Mouse (Mus musculus): ENCODE results near the gene Csnk2a2. TPM values are rescaled to one million over a fixed set of nuclear protein-coding genes. Genes with fewer than 3 reads are reported as not detected.

Gene Csnk2a2
- 107 and 125 TPM in 2 replicates for polyA plus RNA-seq (2012; rRNA removed)

- no peaks in the 10 kb centered on the region for H3K36me3 ChIP-seq (ENCODE audit: control insufficient read depth, insufficient read depth, low read length)
- H3K4me3 ChIP-seq (ENCODE audit: control insufficient read depth, low read depth, low read length) = peak within 1 kb of the TSS; percentile 94
- H3K27me3 ChIP-seq (ENCODE audit: control insufficient read depth, insufficient read depth, low read length) = no peaks in the 10 kb centered on the region
- peak within 1 kb of the TSS; percentile 70 for H3K27ac ChIP-seq (ENCODE audit: control insufficient read depth, insufficient read depth, low read depth, low read length)
- peaks cover 5% of the 10 kb centered on the region for H3K4me1 ChIP-seq (ENCODE audit: control insufficient read depth, insufficient read depth, low read length)
- TF ChIP-seq POLR2A (IDR thresholded peaks at IDR 0.05; ENCODE audit: control insufficient read depth, low read depth, low read length) (no peak), CTCF (IDR thresholded peaks at IDR 0.05; ENCODE audit: control insufficient read depth, insufficient read depth, insufficient replicate concordance, low read depth, low read length) (no peak)
These were observed at the start of gene Csnk2a2 for GRCm38 (mm10) chr8:95490006-95490405. TSS of gene Csnk2a2 (minus strand) at chr8:95490039.

GRCm38 (mm10) chr8:95539487-95539886 is 49.6 kb upstream of the Csnk2a2 start:
- H3K4me1 ChIP-seq (ENCODE audit: control insufficient read depth, insufficient read depth, low read length) = no peaks in the 10 kb centered on the region
- TF ChIP-seq POLR2A (IDR thresholded peaks at IDR 0.05; ENCODE audit: control insufficient read depth, low read depth, low read length) (no peak), CTCF (IDR thresholded peaks at IDR 0.05; ENCODE audit: control insufficient read depth, insufficient read depth, insufficient replicate concordance, low read depth, low read length) (no peak)
- peaks cover 3% of the 10 kb centered on the region; the same call in 1 of the 2 replicates for H3K36me3 ChIP-seq (ENCODE audit: control insufficient read depth, insufficient read depth, low read length)
- no peaks in the 10 kb centered on the region for H3K27me3 ChIP-seq (ENCODE audit: control insufficient read depth, insufficient read depth, low read length)
- H3K27ac ChIP-seq (ENCODE audit: control insufficient read depth, insufficient read depth, low read depth, low read length) = no peak overlapping the region
- no peak overlapping the region for H3K4me3 ChIP-seq (ENCODE audit: control insufficient read depth, low read depth, low read length)

DNA sequence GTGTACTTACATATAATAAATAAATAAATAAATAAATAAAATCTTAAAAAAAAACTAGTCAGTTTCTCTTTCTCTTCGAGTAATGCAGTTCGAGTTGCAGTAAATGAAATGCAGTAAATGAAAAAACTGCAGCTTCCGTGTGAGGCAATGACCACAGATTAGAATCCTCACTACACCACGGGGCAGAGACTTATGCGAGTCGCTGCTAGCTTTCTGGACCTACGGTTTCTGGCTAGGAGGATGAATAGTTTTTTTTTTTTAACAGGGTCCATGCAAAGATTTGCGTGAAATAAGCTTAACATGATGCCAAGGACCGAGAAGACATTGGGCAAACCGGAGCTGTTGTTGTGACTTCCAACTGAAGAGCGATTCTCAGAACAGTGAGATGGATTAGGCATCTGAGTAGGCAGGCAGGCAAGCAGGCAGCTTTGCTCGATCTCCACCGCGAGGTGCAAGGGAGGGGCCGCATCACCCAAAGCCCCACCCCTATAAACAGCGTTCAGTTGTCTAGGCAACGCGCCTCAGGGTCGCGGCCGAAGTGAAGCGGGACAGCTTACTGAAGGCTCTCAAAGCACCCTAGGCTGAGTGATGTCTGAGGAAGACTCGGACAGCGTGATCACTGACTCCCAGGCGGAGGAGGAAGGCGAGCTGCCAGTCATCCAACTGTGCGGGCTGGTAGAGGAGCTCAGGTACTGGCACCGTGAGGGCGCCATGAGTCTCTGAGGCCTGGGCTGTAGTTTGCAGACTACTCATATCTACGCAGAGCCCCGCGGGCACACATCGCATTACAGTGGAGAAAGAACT is 43.9 kb upstream of the Csnk2a2 start, which contains the start of gene Ccdc113:
Gene Ccdc113 (plus strand): TSS at position 502 of the 804 bp plus-strand sequence.
- Histone ChIP-seq H3K4me3 (ENCODE audit: control insufficient read depth, low read depth, low read length) (peak within 1 kb of the TSS; percentile 92), H3K36me3 (ENCODE audit: control insufficient read depth, insufficient read depth, low read length) (no peaks in the 10 kb centered on the region), H3K4me1 (ENCODE audit: control insufficient read depth, insufficient read depth, low read length) (peaks cover 5% of the 10 kb centered on the region), H3K27me3 (ENCODE audit: control insufficient read depth, insufficient read depth, low read length) (no peaks in the 10 kb centered on the region), H3K27ac (ENCODE audit: control insufficient read depth, insufficient read depth, low read depth, low read length) (peak within 1 kb of the TSS; percentile 73)
- peak; percentile 84; the same call in 1 of the 2 replicates for TF ChIP-seq POLR2A (IDR thresholded peaks at IDR 0.05; ENCODE audit: control insufficient read depth, low read depth, low read length)
- no peak for TF ChIP-seq CTCF (IDR thresholded peaks at IDR 0.05; ENCODE audit: control insufficient read depth, insufficient read depth, insufficient replicate concordance, low read depth, low read length)

DNA sequence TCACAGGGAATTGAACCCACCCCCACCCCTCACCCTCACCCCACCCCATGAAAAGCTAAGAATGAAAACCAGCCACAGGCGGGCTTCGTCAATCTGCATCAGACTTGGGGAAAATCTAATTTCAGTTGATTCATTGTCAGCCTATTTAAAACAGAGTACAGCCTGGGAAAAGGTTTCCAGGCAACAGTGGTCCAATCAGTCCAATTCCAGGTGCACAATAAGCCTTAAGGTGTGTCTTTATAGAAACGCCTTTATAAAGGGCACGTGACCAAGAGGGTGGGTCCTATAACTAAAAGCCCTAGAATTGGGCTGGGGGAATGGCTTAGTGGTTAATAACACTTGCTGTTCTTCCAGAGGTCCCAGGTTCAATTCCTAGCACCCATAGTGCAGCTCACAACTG is 42.4 kb upstream of the Csnk2a2 start:
- no peak for TF ChIP-seq CTCF (IDR thresholded peaks at IDR 0.05; ENCODE audit: control insufficient read depth, insufficient read depth, insufficient replicate concordance, low read depth, low read length)
- TF ChIP-seq POLR2A (IDR thresholded peaks at IDR 0.05; ENCODE audit: control insufficient read depth, low read depth, low read length) = no peak
- H3K4me1 ChIP-seq (ENCODE audit: control insufficient read depth, insufficient read depth, low read length) = peaks cover 5% of the 10 kb centered on the region
- H3K4me3 ChIP-seq (ENCODE audit: control insufficient read depth, low read depth, low read length) = no peak overlapping the region
- no peaks in the 10 kb centered on the region for H3K27me3 ChIP-seq (ENCODE audit: control insufficient read depth, insufficient read depth, low read length)
- H3K36me3 ChIP-seq (ENCODE audit: control insufficient read depth, insufficient read depth, low read length) = no peaks in the 10 kb centered on the region
- H3K27ac ChIP-seq (ENCODE audit: control insufficient read depth, insufficient read depth, low read depth, low read length) = no peak overlapping the region

GRCm38 (mm10) chr8:95528750-95529310 is 39.0 kb upstream of the Csnk2a2 start:
- no peak overlapping the region for H3K27ac ChIP-seq (ENCODE audit: control insufficient read depth, insufficient read depth, low read depth, low read length)
- H3K4me1 ChIP-seq (ENCODE audit: control insufficient read depth, insufficient read depth, low read length) = peaks cover 1% of the 10 kb centered on the region
- TF ChIP-seq POLR2A (IDR thresholded peaks at IDR 0.05; ENCODE audit: control insufficient read depth, low read depth, low read length) (no peak), CTCF (IDR thresholded peaks at IDR 0.05; ENCODE audit: control insufficient read depth, insufficient read depth, insufficient replicate concordance, low read depth, low read length) (no peak)
- H3K36me3 ChIP-seq (ENCODE audit: control insufficient read depth, insufficient read depth, low read length) = no peaks in the 10 kb centered on the region
- H3K4me3 ChIP-seq (ENCODE audit: control insufficient read depth, low read depth, low read length) = no peak overlapping the region
- no peaks in the 10 kb centered on the region for H3K27me3 ChIP-seq (ENCODE audit: control insufficient read depth, insufficient read depth, low read length)

DNA sequence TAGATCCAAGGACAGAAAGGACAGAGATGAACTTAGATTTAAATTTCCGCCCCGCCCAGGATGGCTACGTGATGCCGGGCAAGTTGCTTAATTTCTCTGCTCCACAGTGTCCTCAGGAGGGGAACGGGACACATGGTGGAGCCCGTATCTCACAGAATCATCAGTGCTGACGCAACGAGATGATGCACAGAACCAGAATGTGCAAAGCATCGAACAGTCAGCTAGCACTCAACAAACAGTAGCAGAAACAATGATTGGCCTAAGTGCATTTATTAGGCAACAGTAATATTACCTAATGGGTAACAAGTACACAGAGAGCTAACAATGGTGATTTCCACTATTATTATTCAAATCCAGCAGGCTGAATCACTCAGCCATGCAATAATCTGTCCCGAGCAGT is 38.4 kb upstream of the Csnk2a2 start:
- no peak overlapping the region for H3K4me3 ChIP-seq (ENCODE audit: control insufficient read depth, low read depth, low read length)
- no peak for TF ChIP-seq POLR2A (IDR thresholded peaks at IDR 0.05; ENCODE audit: control insufficient read depth, low read depth, low read length)
- TF ChIP-seq CTCF (IDR thresholded peaks at IDR 0.05; ENCODE audit: control insufficient read depth, insufficient read depth, insufficient replicate concordance, low read depth, low read length) = no peak
- H3K27ac ChIP-seq (ENCODE audit: control insufficient read depth, insufficient read depth, low read depth, low read length) = no peak overlapping the region
- H3K4me1 ChIP-seq (ENCODE audit: control insufficient read depth, insufficient read depth, low read length) = no peaks in the 10 kb centered on the region
- H3K36me3 ChIP-seq (ENCODE audit: control insufficient read depth, insufficient read depth, low read length) = no peaks in the 10 kb centered on the region
- no peaks in the 10 kb centered on the region for H3K27me3 ChIP-seq (ENCODE audit: control insufficient read depth, insufficient read depth, low read length)

DNA sequence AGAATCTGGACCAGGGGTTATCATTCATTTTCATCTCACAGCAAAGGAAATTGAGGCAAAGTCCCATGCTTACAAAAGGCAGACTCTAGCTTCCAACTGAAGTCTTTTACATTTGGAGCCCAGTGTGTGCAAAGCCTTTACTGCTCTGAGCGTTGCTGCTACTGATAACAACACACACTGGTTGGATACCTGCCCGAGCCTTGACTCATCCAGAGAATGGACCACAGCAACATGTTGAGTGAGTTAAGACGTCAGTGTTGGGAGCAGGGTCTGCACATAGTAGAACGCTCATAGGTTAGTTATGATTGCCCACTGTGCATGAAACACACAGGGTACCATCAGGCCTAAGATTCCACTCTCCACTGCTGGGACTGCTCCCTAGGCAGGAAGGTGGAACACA is 34.2 kb upstream of the Csnk2a2 start:
- H3K36me3 ChIP-seq (ENCODE audit: control insufficient read depth, insufficient read depth, low read length) = no peaks in the 10 kb centered on the region
- no peak for TF ChIP-seq CTCF (IDR thresholded peaks at IDR 0.05; ENCODE audit: control insufficient read depth, insufficient read depth, insufficient replicate concordance, low read depth, low read length)
- TF ChIP-seq POLR2A (IDR thresholded peaks at IDR 0.05; ENCODE audit: control insufficient read depth, low read depth, low read length) = no peak
- H3K4me1 ChIP-seq (ENCODE audit: control insufficient read depth, insufficient read depth, low read length) = no peaks in the 10 kb centered on the region
- no peak overlapping the region for H3K4me3 ChIP-seq (ENCODE audit: control insufficient read depth, low read depth, low read length)
- no peak overlapping the region for H3K27ac ChIP-seq (ENCODE audit: control insufficient read depth, insufficient read depth, low read depth, low read length)
- H3K27me3 ChIP-seq (ENCODE audit: control insufficient read depth, insufficient read depth, low read length) = no peaks in the 10 kb centered on the region

Data from testis, adult 2 months (tissue).